Mouse (Mus musculus) forebrain, embryonic 10.5 days (tissue): ENCODE measurements around the gene Capn7. TPM values are rescaled to one million over a fixed set of nuclear protein-coding genes. Genes with fewer than 3 reads are reported as not detected.

Experiments
- DNase-seq: peaks from one replicate; pipeline ENCODE4 v3.0.0-alpha.2; 2017; ENCODE audit warnings: low spot score; ENCODE audit errors: extremely low spot score
- H3K27ac ChIP-seq: fragments of 300-500 bp; sonication (generic); 2 replicates; pipeline ENCODE4 v1.5.1; 2016; ENCODE audit warnings: mild to moderate bottlenecking
- H3K27me3 ChIP-seq: fragments of 300-500 bp; sonication (generic); 2 replicates; pipeline ENCODE4 v1.6.1; 2016; ENCODE audit warnings: mild to moderate bottlenecking; ENCODE audit not compliant: poor library complexity, severe bottlenecking
- H3K36me3 ChIP-seq: fragments of 300-500 bp; sonication (generic); replicated peaks from 2 replicates; pipeline ENCODE4 v1.6.1; 2016; ENCODE audit warnings: mild to moderate bottlenecking, moderate library complexity
- H3K4me1 ChIP-seq: fragments of 300-500 bp; sonication (generic); 2 replicates; pipeline ENCODE4 v1.6.1; 2016
- H3K4me3 ChIP-seq: fragments of 300-500 bp; sonication (generic); 2 replicates; pipeline ENCODE4 v1.5.1; 2016; ENCODE audit warnings: mild to moderate bottlenecking, moderate library complexity
- H3K9me3 ChIP-seq: fragments of 300-500 bp; sonication (generic); 2 replicates; pipeline ENCODE4 v1.6.1; 2016; ENCODE audit warnings: mild to moderate bottlenecking, moderate library complexity
- WGBS: fragments of 180-500 bp; shearing (Covaris S2); methylation state at CpG from one replicate; pipeline ENCODE4 v1.1.7; 2016; 5-methylcytosine and 5-hydroxymethylcytosine counted together
- polyA plus RNA-seq: library from polyadenylated mRNA; unstranded; fragments of >200 nt; fragmentation: Nextera tagmentation; extraction: Ambion mirVana; gene quantifications from 2 replicates; pipeline ENCODE4 v1.2.1, GENCODE M21; 2016

Gene Capn7
- polyA plus RNA-seq, 1 experiment from 2014 or later: 28.7 TPM

DNA sequence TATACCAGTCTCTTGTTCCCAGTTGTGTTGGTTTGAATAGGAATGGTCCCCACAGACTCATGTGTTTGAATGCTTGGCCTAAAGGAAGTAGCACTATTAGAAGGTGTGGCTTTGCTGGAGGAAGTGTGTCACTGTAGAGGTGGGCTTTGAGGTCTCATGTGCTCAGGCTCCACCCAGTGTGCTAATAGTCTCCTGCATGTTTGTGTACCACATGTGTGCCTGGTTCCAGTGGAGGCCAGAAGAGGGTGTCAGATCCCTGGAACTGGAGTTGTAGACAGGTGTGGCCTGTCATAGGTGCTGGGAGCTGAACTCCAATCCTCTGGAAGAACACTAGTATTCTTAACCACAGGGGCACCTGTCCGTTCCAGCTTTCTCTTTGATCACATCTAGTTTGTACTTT, 9.2 kb upstream of the Capn7 start:
- WGBS: 93% methylated on average over 1 of the region's 1 CpGs
- H3K27me3 ChIP-seq: peaks cover 13% of the 10 kb centered on the region; the same call in 1 of the 2 replicates
- DNase-seq: peak; percentile 10
- peaks cover 14% of the 10 kb centered on the region for H3K4me1 ChIP-seq
- no peaks in the 10 kb centered on the region for H3K9me3 ChIP-seq
- no peak overlapping the region for H3K27ac ChIP-seq
- H3K4me3 ChIP-seq: no peak overlapping the region
- H3K36me3 ChIP-seq: no peaks in the 10 kb centered on the region

DNA sequence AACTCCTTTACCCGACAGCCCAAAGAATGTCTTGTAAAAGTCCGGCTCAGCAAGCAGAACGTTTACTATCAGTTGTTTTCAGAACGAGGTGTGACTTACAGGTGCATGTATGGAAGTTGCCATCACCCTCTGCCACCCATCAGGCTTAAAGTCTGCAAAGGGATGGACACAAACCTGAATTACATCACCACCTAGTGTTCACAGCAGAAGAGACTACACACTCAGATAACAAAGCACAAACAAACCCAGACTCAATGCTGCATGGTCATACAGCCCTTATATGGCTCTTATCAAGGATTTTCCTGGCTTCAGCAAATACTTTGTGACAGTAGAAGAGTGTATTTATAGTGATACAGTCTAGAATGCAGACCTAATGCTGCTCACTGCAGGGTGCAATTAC, 8.8 kb upstream of the Capn7 start:
- Histone ChIP-seq H3K4me3 (no peak overlapping the region), H3K4me1 (peaks cover 14% of the 10 kb centered on the region), H3K36me3 (no peaks in the 10 kb centered on the region), H3K9me3 (no peaks in the 10 kb centered on the region), H3K27ac (no peak overlapping the region), H3K27me3 (peaks cover 12% of the 10 kb centered on the region; the same call in 1 of the 2 replicates)
- DNase-seq: no peak
- 82% methylated on average over 4 of the region's 4 CpGs for WGBS

DNA sequence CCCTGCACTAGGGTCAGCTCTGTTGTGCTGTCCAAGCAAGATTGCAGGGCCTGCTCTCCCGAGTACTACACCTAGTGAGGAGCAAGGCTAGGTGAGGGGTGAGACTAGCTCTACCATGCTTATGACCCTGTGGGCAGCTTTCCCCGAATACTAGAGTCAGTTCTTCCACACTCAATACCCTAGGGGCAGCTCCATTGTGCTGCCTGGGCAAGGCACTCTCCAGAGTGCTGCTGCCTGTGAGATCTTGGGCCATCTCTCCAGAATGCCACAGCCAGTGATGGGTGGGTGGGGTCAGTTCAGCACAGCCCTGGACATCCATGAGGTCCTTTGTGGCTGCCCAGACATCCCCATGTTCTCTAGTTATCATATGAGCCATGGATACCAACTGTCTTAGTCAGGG, 6.7 kb upstream of the Capn7 start:
- Histone ChIP-seq H3K27ac (no peak overlapping the region), H3K27me3 (no peaks in the 10 kb centered on the region; the same call in 1 of the 2 replicates), H3K4me3 (no peak overlapping the region), H3K4me1 (no peaks in the 10 kb centered on the region), H3K36me3 (no peaks in the 10 kb centered on the region), H3K9me3 (no peaks in the 10 kb centered on the region)
- DNase-seq: no peak
- 60% methylated on average over 2 of the region's 2 CpGs for WGBS

DNA sequence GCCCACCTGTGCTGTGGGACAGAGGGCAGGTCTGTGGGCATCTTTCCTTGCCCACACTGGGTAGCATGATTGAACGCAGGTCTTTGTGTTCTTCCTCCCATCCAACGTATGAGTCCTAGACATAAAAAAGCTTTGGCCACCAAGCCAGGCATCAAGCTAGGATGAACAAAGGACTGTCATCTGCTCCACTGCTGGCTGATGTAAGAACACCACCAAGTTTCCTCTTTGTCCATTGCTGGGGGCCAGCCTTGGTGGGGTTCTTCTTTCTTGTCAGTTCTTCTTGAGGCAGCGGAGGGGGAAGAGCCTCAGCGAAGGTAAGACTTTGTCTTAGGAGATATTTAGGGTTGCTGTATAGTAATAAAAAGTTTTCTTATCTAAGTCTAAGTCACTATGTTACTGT, 5.5 kb upstream of the Capn7 start:
- DNase-seq: no peak
- no peaks in the 10 kb centered on the region for H3K36me3 ChIP-seq
- no peaks in the 10 kb centered on the region for H3K9me3 ChIP-seq
- 81% methylated on average over 4 of the region's 4 CpGs for WGBS
- H3K27me3 ChIP-seq: no peaks in the 10 kb centered on the region; the same call in 1 of the 2 replicates
- no peak overlapping the region for H3K27ac ChIP-seq
- H3K4me3 ChIP-seq: no peak overlapping the region
- peaks cover 6% of the 10 kb centered on the region for H3K4me1 ChIP-seq

DNA sequence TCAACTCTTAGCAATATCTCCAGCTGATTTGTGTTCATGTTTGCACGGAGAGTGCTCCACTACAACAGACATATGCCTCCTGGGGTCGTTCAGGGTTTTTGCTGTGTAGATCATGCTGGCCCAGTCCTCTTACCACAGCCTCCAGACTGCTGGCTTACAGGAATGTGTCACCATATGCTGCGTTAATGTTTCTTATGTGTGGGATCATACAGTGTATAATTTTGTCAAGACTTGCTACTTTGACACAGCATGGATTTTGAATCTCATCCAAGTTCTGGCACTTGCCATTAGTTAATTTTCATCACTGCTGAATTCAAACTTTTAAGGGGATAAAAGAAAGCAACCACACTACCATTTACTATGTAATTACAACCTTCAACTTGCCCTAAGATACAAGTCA, 673 bp upstream of the Capn7 start:
- Histone ChIP-seq H3K36me3 (peaks cover 7% of the 10 kb centered on the region), H3K4me1 (peaks cover 22% of the 10 kb centered on the region), H3K27me3 (no peaks in the 10 kb centered on the region; the same call in 1 of the 2 replicates), H3K4me3 (peak overlapping the region; percentile 85), H3K9me3 (no peaks in the 10 kb centered on the region), H3K27ac (peak overlapping the region; percentile 93)
- DNase-seq: no peak
- 59% methylated on average over 3 of the region's 3 CpGs for WGBS

DNA sequence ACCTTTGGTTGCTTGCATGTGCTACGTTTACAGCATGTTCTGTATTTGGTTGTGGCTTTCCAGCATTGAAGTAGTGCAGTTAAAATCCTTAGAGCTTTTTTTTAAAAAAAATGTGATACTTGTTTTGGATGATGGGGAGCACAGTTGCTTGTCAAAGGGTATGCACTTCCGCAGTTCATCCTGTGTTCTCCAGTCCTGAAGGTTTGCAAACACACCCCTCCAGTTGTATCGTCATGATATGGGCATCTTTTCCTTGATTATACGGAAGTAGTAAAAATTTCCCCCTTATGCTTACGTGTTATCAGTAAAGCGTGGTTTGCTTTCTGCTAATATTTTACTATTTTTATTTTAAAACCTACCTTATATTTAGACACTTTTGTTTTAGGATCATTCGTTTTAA, 968 bp downstream of the Capn7 start:
- peak overlapping the region; percentile 85 for H3K4me3 ChIP-seq
- 60% methylated on average over 7 of the region's 7 CpGs for WGBS
- H3K27me3 ChIP-seq: no peaks in the 10 kb centered on the region
- peak overlapping the region; percentile 93 for H3K27ac ChIP-seq
- H3K9me3 ChIP-seq: no peaks in the 10 kb centered on the region
- H3K4me1 ChIP-seq: peaks cover 22% of the 10 kb centered on the region
- H3K36me3 ChIP-seq: peaks cover 19% of the 10 kb centered on the region
- no peak for DNase-seq

DNA sequence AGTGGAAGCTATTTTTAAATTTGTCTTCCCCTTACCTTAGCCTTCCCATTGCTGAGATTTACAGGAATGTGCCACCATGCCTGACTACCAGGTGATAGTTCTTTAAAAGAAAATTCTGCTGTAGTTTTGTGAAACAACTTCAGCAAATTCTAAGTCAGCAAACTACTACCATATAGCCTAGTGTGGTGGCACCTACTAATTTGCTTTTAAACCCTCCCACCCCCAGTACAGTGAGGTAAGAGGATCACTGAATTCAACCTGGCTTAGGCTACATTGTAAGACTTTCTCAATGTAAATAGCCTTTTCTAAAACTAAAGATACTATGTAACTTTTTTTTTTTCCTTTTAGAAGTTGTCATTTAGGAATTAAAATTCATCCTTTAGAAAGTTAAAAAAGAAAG, 1.5 kb downstream of the Capn7 start:
- Histone ChIP-seq H3K36me3 (peaks cover 21% of the 10 kb centered on the region), H3K4me3 (peak overlapping the region; percentile 85), H3K4me1 (peaks cover 22% of the 10 kb centered on the region), H3K9me3 (no peaks in the 10 kb centered on the region), H3K27ac (no peak overlapping the region), H3K27me3 (no peaks in the 10 kb centered on the region)
- no peak for DNase-seq

DNA sequence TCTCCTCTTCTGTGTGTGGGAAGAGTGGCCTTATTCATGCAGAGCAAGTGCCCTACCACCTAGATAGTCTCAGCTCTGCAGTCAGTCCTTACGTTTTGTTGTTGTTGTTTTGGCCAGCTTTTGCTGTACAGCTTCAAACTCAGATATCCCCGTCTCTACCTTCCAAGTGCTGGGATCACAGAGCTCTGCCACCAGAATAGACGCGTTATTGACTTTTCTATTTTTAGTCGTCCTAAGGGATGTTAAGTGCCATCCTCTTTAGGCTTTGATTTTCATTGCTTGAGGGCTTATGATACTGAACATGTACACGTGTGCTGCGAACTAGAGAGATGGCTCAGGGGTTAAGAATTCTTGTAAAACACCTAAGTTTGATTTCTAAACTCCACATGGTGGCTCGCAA, 6.8 kb downstream of the Capn7 start:
- Histone ChIP-seq H3K27me3 (no peaks in the 10 kb centered on the region), H3K36me3 (peaks cover 48% of the 10 kb centered on the region), H3K9me3 (no peaks in the 10 kb centered on the region), H3K27ac (no peak overlapping the region), H3K4me1 (peaks cover 2% of the 10 kb centered on the region), H3K4me3 (no peak overlapping the region)
- no peak for DNase-seq
- 93% methylated on average over 8 of the region's 8 CpGs for WGBS

DNA sequence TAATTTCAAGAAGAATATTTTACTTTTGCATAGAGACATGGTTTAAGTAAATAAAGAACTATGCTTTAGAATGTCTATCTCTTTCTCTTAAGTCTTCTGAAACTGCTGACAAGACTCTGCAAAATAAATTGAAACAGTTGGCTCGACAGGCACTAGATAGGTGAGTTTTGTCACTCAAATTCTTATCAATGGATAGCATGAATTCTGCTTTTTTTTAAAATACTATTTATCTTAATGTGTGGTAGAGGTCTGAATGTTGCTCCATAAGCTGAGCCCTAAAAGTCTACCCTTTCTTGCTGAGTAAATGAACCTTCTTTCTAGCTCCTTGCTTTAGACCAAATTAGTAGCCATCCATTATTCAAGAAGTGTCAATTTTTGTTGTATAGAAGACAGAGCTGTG, 8.9 kb downstream of the Capn7 start:
- 91% methylated on average over 1 of the region's 1 CpGs for WGBS
- no peak overlapping the region for H3K27ac ChIP-seq
- no peaks in the 10 kb centered on the region for H3K9me3 ChIP-seq
- no peak for DNase-seq
- H3K36me3 ChIP-seq: peaks cover 62% of the 10 kb centered on the region
- H3K4me1 ChIP-seq: no peaks in the 10 kb centered on the region
- H3K27me3 ChIP-seq: no peaks in the 10 kb centered on the region
- H3K4me3 ChIP-seq: no peak overlapping the region

DNA sequence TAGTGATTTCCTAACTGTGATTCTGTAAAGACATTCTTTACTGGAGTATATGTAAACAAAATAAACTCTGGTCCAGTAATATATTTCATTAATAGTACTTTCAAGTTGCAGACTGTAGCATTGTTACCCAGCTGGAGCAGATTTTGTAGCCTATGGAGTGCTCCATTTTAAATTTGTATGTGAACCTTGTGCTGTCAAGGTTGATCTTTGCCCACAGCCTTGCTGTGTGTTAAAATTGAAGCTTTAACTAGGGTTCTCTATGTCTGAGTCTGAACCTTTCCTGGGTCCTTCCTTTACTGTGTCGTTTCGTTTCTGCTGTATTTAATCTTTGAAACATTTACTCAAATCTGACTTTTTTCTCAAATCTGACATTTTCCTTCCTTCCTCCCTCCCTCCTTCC, 25.8 kb downstream of the Capn7 start:
- H3K4me1 ChIP-seq: no peaks in the 10 kb centered on the region
- no peaks in the 10 kb centered on the region for H3K9me3 ChIP-seq
- H3K27me3 ChIP-seq: no peaks in the 10 kb centered on the region
- WGBS: 94% methylated on average over 2 of the region's 2 CpGs
- no peak for DNase-seq
- no peak overlapping the region for H3K4me3 ChIP-seq
- no peak overlapping the region for H3K27ac ChIP-seq
- peaks cover 73% of the 10 kb centered on the region for H3K36me3 ChIP-seq

DNA sequence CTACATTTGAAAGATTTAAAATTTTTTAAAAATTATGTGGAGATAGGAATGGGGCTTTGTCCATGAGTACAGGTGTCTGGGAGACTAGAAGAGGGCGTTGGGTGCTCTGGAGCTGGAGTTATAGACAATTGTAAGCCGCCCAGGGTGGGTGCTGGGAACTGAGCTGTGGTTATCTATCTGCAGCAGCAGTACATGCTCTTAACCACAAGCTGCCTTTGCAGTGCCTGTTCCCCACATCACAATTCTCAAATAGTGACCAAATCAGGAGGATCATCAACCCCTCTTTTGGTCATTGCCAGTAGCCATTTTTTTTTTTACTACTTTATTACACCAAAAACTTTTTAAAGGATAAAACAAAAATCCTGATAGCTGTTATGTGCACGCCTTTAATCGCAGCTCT, 28.2 kb downstream of the Capn7 start:
- H3K4me3 ChIP-seq: no peak overlapping the region
- WGBS: 91% methylated on average over 4 of the region's 4 CpGs
- H3K9me3 ChIP-seq: no peaks in the 10 kb centered on the region
- no peak overlapping the region for H3K27ac ChIP-seq
- DNase-seq: no peak
- no peaks in the 10 kb centered on the region for H3K4me1 ChIP-seq
- no peaks in the 10 kb centered on the region for H3K27me3 ChIP-seq
- peaks cover 77% of the 10 kb centered on the region for H3K36me3 ChIP-seq

DNA sequence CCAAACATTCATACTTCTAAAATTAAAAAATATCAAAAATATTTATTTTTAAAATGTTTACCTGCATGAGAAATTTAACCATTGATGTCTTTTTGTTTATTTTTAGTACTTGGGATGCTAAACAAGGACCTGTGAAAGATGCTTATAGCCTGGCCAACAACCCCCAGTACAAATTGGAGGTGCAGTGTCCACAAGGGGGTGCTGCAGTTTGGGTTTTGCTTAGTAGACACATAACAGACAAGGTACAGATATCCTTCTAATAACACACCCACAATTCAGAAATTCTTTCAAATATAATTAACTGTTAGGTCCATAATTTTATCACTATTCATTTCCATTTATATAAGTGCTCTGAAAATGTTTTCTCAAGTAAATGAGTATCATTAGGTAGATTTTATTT, 28.9 kb downstream of the Capn7 start:
- no peak overlapping the region for H3K27ac ChIP-seq
- H3K27me3 ChIP-seq: no peaks in the 10 kb centered on the region
- H3K36me3 ChIP-seq: peaks cover 79% of the 10 kb centered on the region
- H3K4me1 ChIP-seq: no peaks in the 10 kb centered on the region
- H3K9me3 ChIP-seq: no peaks in the 10 kb centered on the region
- H3K4me3 ChIP-seq: no peak overlapping the region
- peak; percentile 44 for DNase-seq

DNA sequence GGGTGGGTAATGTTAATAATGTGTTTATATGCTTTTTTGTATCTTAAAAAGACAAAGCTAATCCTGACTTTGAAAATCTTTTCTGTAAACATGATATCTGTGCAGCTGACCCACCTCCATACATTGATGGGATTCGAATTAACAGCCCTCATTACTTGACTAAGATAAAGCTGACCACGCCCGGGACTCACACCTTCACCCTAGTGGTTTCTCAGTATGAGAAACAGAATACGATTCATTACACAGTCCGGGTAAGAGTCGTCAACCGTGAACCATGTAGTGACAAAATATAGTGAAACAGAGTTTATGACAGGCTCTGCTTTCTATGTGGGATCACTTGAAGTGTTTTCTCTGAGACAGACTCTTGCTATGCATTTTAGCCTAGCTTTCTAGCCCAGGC, 31.5 kb downstream of the Capn7 start:
- no peak overlapping the region for H3K27ac ChIP-seq
- peaks cover 86% of the 10 kb centered on the region for H3K36me3 ChIP-seq
- no peaks in the 10 kb centered on the region for H3K4me1 ChIP-seq

DNA sequence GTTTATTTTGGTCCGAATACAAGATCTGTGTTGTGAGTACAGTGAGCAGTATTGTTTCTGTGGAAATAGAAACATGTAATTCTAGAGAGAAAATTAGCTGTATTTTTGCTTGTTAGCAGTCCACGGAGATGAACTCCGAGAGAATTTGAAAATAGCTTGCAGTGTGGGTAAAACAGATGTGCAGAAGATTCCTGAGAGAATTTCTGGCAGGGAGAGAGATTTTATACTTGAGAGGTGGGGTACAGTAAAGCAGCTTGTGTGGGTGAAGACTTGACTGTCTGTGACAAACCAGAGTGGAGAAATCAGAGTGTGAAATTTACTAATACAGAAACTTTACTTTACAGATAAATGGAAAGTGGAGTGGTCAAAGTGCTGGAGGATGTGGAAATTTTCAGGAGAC, 32.9 kb downstream of the Capn7 start:
- DNase-seq: no peak
- peaks cover 85% of the 10 kb centered on the region for H3K36me3 ChIP-seq
- H3K4me1 ChIP-seq: no peaks in the 10 kb centered on the region
- no peaks in the 10 kb centered on the region for H3K9me3 ChIP-seq
- WGBS: 88% methylated on average over 3 of the region's 3 CpGs
- no peak overlapping the region for H3K27ac ChIP-seq
- H3K27me3 ChIP-seq: no peaks in the 10 kb centered on the region
- H3K4me3 ChIP-seq: no peak overlapping the region

More for the DNA sequence above, 31.5 kb downstream of the Capn7 start:
- 91% methylated on average over 7 of the region's 7 CpGs for WGBS
- Histone ChIP-seq H3K27me3 (no peaks in the 10 kb centered on the region), H3K9me3 (no peaks in the 10 kb centered on the region), H3K4me3 (no peak overlapping the region)
- no peak for DNase-seq
